Mouse (Mus musculus) liver, embryonic 14.5 days (tissue): ENCODE data around the gene Baz1b.

Source experiments
- CTCF ChIP-seq: IDR thresholded peaks from 2 replicates; pipeline ENCODE4 v1.5.1; 2016; ENCODE audit warnings: antibody characterized with exemption, low read depth, control low read depth
- EP300 ChIP-seq: IDR thresholded peaks from 2 replicates; pipeline ENCODE4 v1.6.1; 2016; ENCODE audit warnings: antibody characterized with exemption, low read depth

- TF ChIP-seq CTCF: no peak
- no peak for TF ChIP-seq EP300
Measured at GRCm38 (mm10) chr5:135178996-135179395, 8.1 kb upstream of the Baz1b start.
